Mouse (Mus musculus) hindbrain, postnatal 0 days (tissue): ENCODE results near the gene Selp. TPM values are rescaled to one million over a fixed set of nuclear protein-coding genes. Genes with fewer than 3 reads are reported as not detected.

Experiments
- ATAC-seq: fragments of 200-750 bp; cut with Nextera tagmentation; 2 replicates; pipeline ENCODE4 v1.8.0; 2017; ENCODE audit warnings: mild to moderate bottlenecking, moderate TSS enrichment, moderate library complexity
- DNase-seq: peaks from one replicate; pipeline ENCODE4 v3.0.0-alpha.2; 2015; ENCODE audit warnings: low spot score
- H3K27ac ChIP-seq: fragments of 300-500 bp; sonication (generic); 2 replicates; pipeline ENCODE4 v1.5.1; 2014; ENCODE audit warnings: mild to moderate bottlenecking
- H3K27me3 ChIP-seq: fragments of 300-500 bp; sonication (generic); 2 replicates; pipeline ENCODE4 v1.6.1; 2014; ENCODE audit warnings: low read length, mixed read lengths; ENCODE audit not compliant: insufficient read depth
- H3K36me3 ChIP-seq: fragments of 300-500 bp; sonication (generic); 2 replicates; pipeline ENCODE4 v1.6.1; 2014; ENCODE audit warnings: low read length, mixed read lengths; ENCODE audit not compliant: insufficient read depth
- H3K4me1 ChIP-seq: fragments of 300-500 bp; sonication (generic); 2 replicates; pipeline ENCODE4 v1.6.1; 2014; ENCODE audit warnings: antibody characterized with exemption, low read length, mixed read lengths; ENCODE audit not compliant: insufficient read depth
- H3K4me2 ChIP-seq: fragments of 300-500 bp; sonication (generic); 2 replicates; pipeline ENCODE4 v1.6.1; 2014; ENCODE audit warnings: low read depth, mild to moderate bottlenecking, low read length, moderate library complexity, mixed read lengths
- H3K4me3 ChIP-seq: fragments of 300-500 bp; sonication (generic); 2 replicates; pipeline ENCODE4 v1.5.1; 2014; ENCODE audit warnings: low read length
- H3K9ac ChIP-seq: fragments of 300-500 bp; sonication (generic); replicated peaks from 2 replicates; pipeline ENCODE4 v1.6.1; 2014; ENCODE audit warnings: mild to moderate bottlenecking, low read length, moderate library complexity, mixed read lengths
- H3K9me3 ChIP-seq: fragments of 300-500 bp; sonication (generic); 2 replicates; pipeline ENCODE4 v1.6.1; 2016; ENCODE audit warnings: low read length, mixed read lengths
- CTCF ChIP-seq: IDR thresholded peaks from 2 replicates; pipeline ENCODE4 v1.5.1; 2016; ENCODE audit warnings: antibody characterized with exemption, control low read depth, low read depth
- WGBS: fragments of 180-500 bp; shearing (Covaris S2); extraction: QIAGEN DNeasy Blood & Tissue Kit; methylation state at CpG from one replicate; pipeline ENCODE4 v1.1.7; 2014; 5-methylcytosine and 5-hydroxymethylcytosine counted together
- polyA plus RNA-seq: library from polyadenylated mRNA; unstranded; fragments of >200 nt; fragmentation: Nextera tagmentation; extraction: Ambion mirVana; gene quantifications from 2 replicates; pipeline ENCODE4 v1.2.1, GENCODE M21; 2015
- total RNA-seq: library from RNA; depleted of rRNA; stranded (reverse); fragments of >200 nt; gene quantifications from 2 replicates; pipeline ENCODE4 v1.2.3, GENCODE M21; 2014

Gene Selp
- total and polyA plus RNA-seq, 2 experiments from 2014 or later: 0.18 TPM; not detected in 1

DNA sequence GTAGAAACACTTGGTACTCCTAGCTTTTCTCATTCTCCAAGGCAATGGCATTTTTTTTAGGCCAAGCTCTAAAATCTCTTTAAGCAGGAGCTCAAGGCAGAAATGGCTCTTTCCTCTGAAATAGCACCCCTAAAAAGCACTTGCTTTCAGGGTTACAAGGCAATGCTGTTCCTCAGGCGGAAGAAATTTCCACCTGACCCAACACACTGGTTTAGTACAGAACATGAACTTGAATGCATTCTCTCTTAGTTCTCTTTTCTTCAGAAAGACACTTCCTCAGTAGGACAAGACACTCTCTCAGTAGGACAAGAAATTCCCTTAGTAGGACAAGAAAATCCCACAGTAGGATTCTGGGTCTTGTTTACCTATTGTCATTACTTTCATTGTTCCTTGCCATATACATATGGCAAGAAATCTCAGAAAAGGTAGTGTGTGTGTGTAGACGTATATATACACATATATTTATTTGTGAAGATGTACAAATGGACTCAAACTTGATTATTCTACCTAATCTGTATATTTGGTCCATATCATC, 40.4 kb upstream of the Selp start:
- no peak overlapping the region for H3K9ac ChIP-seq
- no peaks in the 10 kb centered on the region for H3K9me3 ChIP-seq
- DNase-seq (no peak), ATAC-seq (no peak)
- no peak for TF ChIP-seq CTCF
- H3K27ac ChIP-seq: no peak overlapping the region
- 92% methylated on average over 2 of the region's 2 CpGs for WGBS
- no peak overlapping the region for H3K4me2 ChIP-seq
- no peak overlapping the region for H3K4me3 ChIP-seq
- no peaks in the 10 kb centered on the region for H3K36me3 ChIP-seq
- H3K4me1 ChIP-seq: no peaks in the 10 kb centered on the region
- no peaks in the 10 kb centered on the region for H3K27me3 ChIP-seq

DNA sequence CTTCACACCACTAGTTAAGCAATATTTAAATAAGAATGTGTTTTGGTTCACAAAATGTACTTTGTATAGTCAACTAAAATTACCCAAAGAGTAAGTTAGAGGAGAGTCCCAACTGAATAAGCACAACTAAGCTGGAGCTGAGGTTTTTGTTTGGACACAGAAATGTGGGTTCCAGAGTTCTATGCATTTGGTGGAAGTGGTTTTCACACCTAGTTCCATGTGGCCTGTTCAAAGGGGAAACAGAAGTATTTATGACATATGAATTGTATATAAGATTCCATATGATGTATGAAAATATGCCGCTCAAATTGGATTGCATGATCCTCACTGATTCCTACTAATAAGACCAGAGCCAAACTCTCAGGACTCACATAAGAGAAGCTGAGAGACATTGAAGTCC, 39.6 kb upstream of the Selp start:
- TF ChIP-seq CTCF: no peak
- WGBS: 93% methylated on average over 1 of the region's 1 CpGs
- no peak for DNase-seq
- Histone ChIP-seq H3K4me2 (no peak overlapping the region), H3K27me3 (no peaks in the 10 kb centered on the region), H3K9ac (no peak overlapping the region), H3K36me3 (no peaks in the 10 kb centered on the region), H3K9me3 (no peaks in the 10 kb centered on the region), H3K4me3 (no peak overlapping the region), H3K27ac (no peak overlapping the region), H3K4me1 (no peaks in the 10 kb centered on the region)
- ATAC-seq: no peak

- Histone ChIP-seq H3K9ac (no peak overlapping the region), H3K27ac (no peak overlapping the region), H3K9me3 (no peaks in the 10 kb centered on the region), H3K27me3 (no peaks in the 10 kb centered on the region), H3K4me2 (no peak overlapping the region), H3K36me3 (no peaks in the 10 kb centered on the region), H3K4me3 (no peak overlapping the region), H3K4me1 (no peaks in the 10 kb centered on the region)
- TF ChIP-seq CTCF: no peak
- ATAC-seq: no peak
- 67% methylated on average over 1 of the region's 1 CpGs for WGBS
- DNase-seq: no peak
Measured at GRCm38 (mm10) chr1:164076441-164076840, 38.6 kb upstream of the Selp start.

- DNase-seq (no peak), ATAC-seq (no peak)
- Histone ChIP-seq H3K4me3 (no peak overlapping the region), H3K4me2 (no peak overlapping the region), H3K4me1 (no peaks in the 10 kb centered on the region), H3K36me3 (no peaks in the 10 kb centered on the region), H3K9ac (no peak overlapping the region), H3K27ac (no peak overlapping the region), H3K27me3 (no peaks in the 10 kb centered on the region), H3K9me3 (no peaks in the 10 kb centered on the region)
- TF ChIP-seq CTCF: no peak
- WGBS: 94% methylated on average over 3 of the region's 3 CpGs
Measured at GRCm38 (mm10) chr1:164077031-164077430, 38.0 kb upstream of the Selp start.

DNA sequence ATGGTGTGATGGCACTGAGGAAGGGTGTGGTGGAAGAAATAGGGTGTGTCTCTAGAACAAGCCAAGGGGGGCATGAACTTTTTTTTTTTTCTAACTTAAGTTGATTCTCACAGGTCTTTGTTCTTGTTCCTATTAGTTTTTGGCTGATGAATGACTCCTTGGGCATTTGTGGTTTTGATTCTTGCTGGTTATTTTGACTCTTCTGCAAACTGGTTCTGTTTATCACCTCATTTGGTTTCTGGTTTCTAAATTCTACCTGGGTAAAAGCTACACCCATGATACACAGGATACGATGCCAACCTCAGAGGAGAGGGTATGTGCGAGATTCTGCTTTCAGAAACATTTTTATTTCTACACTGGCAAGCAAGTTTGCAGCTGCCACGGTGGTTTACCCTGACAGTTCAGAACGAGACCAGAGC, 36.7 kb upstream of the Selp start:
- H3K36me3 ChIP-seq: no peaks in the 10 kb centered on the region
- no peak overlapping the region for H3K4me3 ChIP-seq
- no peaks in the 10 kb centered on the region for H3K9me3 ChIP-seq
- 85% methylated on average over 4 of the region's 4 CpGs for WGBS
- ATAC-seq (no peak), DNase-seq (no peak)
- H3K27ac ChIP-seq: no peak overlapping the region
- H3K4me2 ChIP-seq: no peak overlapping the region
- H3K27me3 ChIP-seq: no peaks in the 10 kb centered on the region
- H3K9ac ChIP-seq: no peak overlapping the region
- no peak for TF ChIP-seq CTCF
- H3K4me1 ChIP-seq: no peaks in the 10 kb centered on the region

DNA sequence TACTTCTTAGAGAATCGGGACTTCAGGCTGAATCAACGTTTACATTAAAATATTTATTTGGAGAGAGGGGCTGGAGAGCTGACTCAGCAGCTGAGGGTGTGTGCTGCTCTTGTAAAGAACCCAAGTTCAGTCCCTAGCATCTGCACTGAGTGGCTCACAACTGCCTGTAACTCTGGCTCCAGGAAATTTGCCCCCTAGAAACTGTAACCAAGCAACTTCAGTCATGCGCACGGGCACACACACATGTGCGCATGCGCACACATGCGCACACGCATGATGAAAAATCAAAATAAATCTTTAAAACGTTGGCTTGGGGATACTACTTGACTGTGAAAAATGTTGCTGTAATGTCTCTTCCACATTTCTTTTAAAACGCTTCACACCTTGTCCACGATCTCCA, 36.0 kb upstream of the Selp start:
- Histone ChIP-seq H3K4me1 (no peaks in the 10 kb centered on the region), H3K9ac (no peak overlapping the region), H3K9me3 (no peaks in the 10 kb centered on the region), H3K4me3 (no peak overlapping the region), H3K4me2 (no peak overlapping the region), H3K27ac (no peak overlapping the region), H3K27me3 (no peaks in the 10 kb centered on the region), H3K36me3 (no peaks in the 10 kb centered on the region)
- no peak for DNase-seq
- 89% methylated on average over 11 of the region's 11 CpGs for WGBS
- no peak for ATAC-seq
- TF ChIP-seq CTCF: no peak

- Histone ChIP-seq H3K27ac (no peak overlapping the region), H3K27me3 (no peaks in the 10 kb centered on the region), H3K9ac (no peak overlapping the region), H3K36me3 (no peaks in the 10 kb centered on the region), H3K4me1 (no peaks in the 10 kb centered on the region), H3K4me2 (no peak overlapping the region), H3K9me3 (no peaks in the 10 kb centered on the region), H3K4me3 (no peak overlapping the region)
- ATAC-seq: no peak
- TF ChIP-seq CTCF: no peak
- no peak for DNase-seq
- 92% methylated on average over 4 of the region's 4 CpGs for WGBS
Measured at GRCm38 (mm10) chr1:164083046-164083445, 32.0 kb upstream of the Selp start.
